In genomic region chr2:157998817-157999216, GRCm38 (mm10) we compare ENCODE assay signal across 18 mouse cellular contexts. TPM values are rescaled to one million over a fixed set of nuclear protein-coding genes. Genes with fewer than 3 reads are reported as not detected.
DNase-seq lines count a peak whose midpoint lies in the region; ATAC-seq and TF ChIP-seq lines count a peak whose summit lies in the region.
"Had no signal": no experiment of that assay in that cellular context is flagged by ENCODE, and none has a peak within 500 bp of the region (broad histone marks: within the 10 kb centered on the region; RNA-seq: fewer than 3 reads in every experiment).

No protein-coding gene starts in this region.

- H3K36me3 ChIP-seq in heart, embryonic 13.5 days, result peaks cover 42% of the 10 kb centered on the region
- H3K36me3 ChIP-seq in heart, embryonic 12.5 days, result peaks cover 35% of the 10 kb centered on the region
- H3K36me3 ChIP-seq in kidney, adult 2 months (ENCODE audit: control insufficient read depth, insufficient read depth, low read length), result no peaks in the 10 kb centered on the region; the same call in 1 of the 2 replicates

- 0 out of 2 replicates have a peak, but pooled peaks cover 14% of the 10 kb centered on the region for H3K4me1 ChIP-seq in heart, embryonic 13.5 days
- peaks cover 10% of the 10 kb centered on the region for H3K4me1 ChIP-seq in heart, embryonic 12.5 days (replicated peaks)
- no peaks in the 10 kb centered on the region for H3K4me1 ChIP-seq in kidney, adult 2 months (ENCODE audit: control insufficient read depth, insufficient read depth, low read length)
- H3K4me1 ChIP-seq: embryonic facial prominence, embryonic 10.5 days; intestine, embryonic 15.5 days; kidney, embryonic 15.5 days; lung, embryonic 15.5 days had no signal

- H3K27me3 ChIP-seq in heart, embryonic 13.5 days (replicated peaks), result no peaks in the 10 kb centered on the region
- no peaks in the 10 kb centered on the region for H3K27me3 ChIP-seq in heart, embryonic 12.5 days (replicated peaks)
- no peaks in the 10 kb centered on the region for H3K27me3 ChIP-seq in kidney, adult 2 months (replicated peaks; ENCODE audit: control insufficient read depth, insufficient read depth, low read length)
- H3K27me3 ChIP-seq: intestine, embryonic 15.5 days; kidney, embryonic 15.5 days; lung, embryonic 15.5 days had no signal

- H3K27ac ChIP-seq in heart, embryonic 13.5 days (replicated peaks), result 0 out of 2 replicates have a peak overlapping the region, but pooled peaks have one; percentile 28
- no peak overlapping the region for H3K27ac ChIP-seq in heart, embryonic 12.5 days (ENCODE audit: poor library complexity, severe bottlenecking)
- no peak overlapping the region for H3K27ac ChIP-seq in kidney, adult 2 months (ENCODE audit: insufficient read depth, low read depth, low read length)
- H3K27ac ChIP-seq: embryonic facial prominence, embryonic 10.5 days; hindbrain, embryonic 14.5 days; intestine, embryonic 15.5 days; kidney, embryonic 15.5 days; liver, embryonic 14.5 days; lung, embryonic 15.5 days; macrophage had no signal

- 47% methylated on average over 3 of the region's 3 CpGs for WGBS in heart, embryonic 13.5 days
- 49% methylated on average over 3 of the region's 3 CpGs for WGBS in heart, embryonic 12.5 days
- 73% methylated on average over 3 of the region's 3 CpGs for WGBS in kidney, adult 2 months

- DNase-seq in NIH3T3 (ENCODE audit: low read depth), result peak; percentile 18
- DNase-seq in cerebellum, adult 11 months, result peak; percentile 64
- peak; percentile 87 to 89 for DNase-seq in cerebellum, postnatal 10 days
- no peak for DNase-seq in kidney, adult 2 months
- DNase-seq in layer of hippocampus, adult 18-20 months (ENCODE audit: low spot score in 2 of 2), result no peak
- DNase-seq: adrenal gland, postnatal 10 days; right cerebral cortex, postnatal 4 days; thymus, adult 2 months had no signal

- H3K4me2 ChIP-seq in heart, embryonic 13.5 days, result no peak overlapping the region
- H3K4me2 ChIP-seq in heart, embryonic 12.5 days, result no peak overlapping the region
- H3K4me2 ChIP-seq: hindbrain, embryonic 14.5 days; intestine, embryonic 15.5 days; kidney, embryonic 15.5 days; lung, embryonic 15.5 days; midbrain, embryonic 11.5 days had no signal

- TF ChIP-seq CTCF in kidney, adult 2 months (conservative IDR thresholded peaks at IDR 0.05; ENCODE audit: insufficient read depth, insufficient read length, low read depth, low read length), result no peak

- no peak for ATAC-seq in heart, embryonic 13.5 days (ENCODE audit: extremely low read depth, insufficient number of reproducible peaks, low FRiP score, low TSS enrichment)
- no peak for ATAC-seq in heart, embryonic 12.5 days (ENCODE audit: insufficient number of reproducible peaks, low FRiP score)
- ATAC-seq: intestine, embryonic 15.5 days had no signal

- H3K4me3 ChIP-seq in heart, embryonic 13.5 days, result no peak overlapping the region
- no peak overlapping the region for H3K4me3 ChIP-seq in heart, embryonic 12.5 days
- no peak overlapping the region for H3K4me3 ChIP-seq in kidney, adult 2 months (ENCODE audit: insufficient read depth, low read depth, low read length)
- H3K4me3 ChIP-seq: embryonic facial prominence, embryonic 10.5 days; intestine, embryonic 15.5 days; kidney, embryonic 15.5 days; lung, embryonic 15.5 days had no signal

- TF ChIP-seq POLR2A in kidney, adult 2 months (IDR thresholded peaks at IDR 0.05; ENCODE audit: low read depth, low read length), result no peak

- H3K9ac ChIP-seq in heart, embryonic 13.5 days, result no peak overlapping the region
- no peak overlapping the region for H3K9ac ChIP-seq in heart, embryonic 12.5 days
- H3K9ac ChIP-seq: hindbrain, embryonic 14.5 days; intestine, embryonic 15.5 days; kidney, embryonic 15.5 days; liver, embryonic 14.5 days; lung, embryonic 15.5 days had no signal

- no peaks in the 10 kb centered on the region for H3K9me3 ChIP-seq in heart, embryonic 13.5 days
- H3K9me3 ChIP-seq in heart, embryonic 12.5 days (replicated peaks), result no peaks in the 10 kb centered on the region
- H3K9me3 ChIP-seq: embryonic facial prominence, embryonic 10.5 days; intestine, embryonic 15.5 days; kidney, embryonic 15.5 days; lung, embryonic 15.5 days had no signal

RNA-seq across cellular contexts. Expression of gene Tti1, which starts 29.4 kb away (rescaled TPM):
- polyA plus RNA-seq in heart, embryonic 13.5 days (2015; fragmentation: Nextera tagmentation; extraction: Ambion mirVana), result 22.1 and 24.5 TPM in 2 replicates
- polyA plus RNA-seq in heart, embryonic 12.5 days (2016; fragmentation: Nextera tagmentation; extraction: Ambion mirVana), result 28.1 and 30.3 TPM in 2 replicates
- polyA plus RNA-seq in kidney, adult 2 months (2012; rRNA removed), result 15.6 and 16.3 TPM in 2 replicates
- total RNA-seq in layer of hippocampus, adult 18-20 months (2021), result 10 to 100 TPM; 22.8 to 23.1 TPM

RNA-seq across cellular contexts. Expression of gene Rprd1b, which starts 29.5 kb away (rescaled TPM):
- polyA plus RNA-seq in heart, embryonic 13.5 days (2015; fragmentation: Nextera tagmentation; extraction: Ambion mirVana), result 26.7 and 27.4 TPM in 2 replicates
- polyA plus RNA-seq in heart, embryonic 12.5 days (2016; fragmentation: Nextera tagmentation; extraction: Ambion mirVana), result 32.4 and 36.8 TPM in 2 replicates
- 17.5 and 18.6 TPM in 2 replicates for polyA plus RNA-seq in kidney, adult 2 months (2012; rRNA removed)
- total RNA-seq in layer of hippocampus, adult 18-20 months (2021), result 10 to 100 TPM; 62.7 to 65.2 TPM

Comparison
In these comparisons a context has a peak if more than half of its experiments do, and no peak if none do; other contexts are left out.
1. DNase-seq: peak in NIH3T3 (single experiment), cerebellum, adult 11 months (single experiment) and cerebellum, postnatal 10 days (2 of 2); none in kidney, adult 2 months (single experiment) and layer of hippocampus, adult 18-20 months (0 of 2).